Mouse (Mus musculus) right cerebral cortex, postnatal 36 days (tissue): Measurements from ENCODE around the gene Tns3.

ENCODE experiments used
- DNase-seq, 2 experiments: peaks; one replicate each; pipeline ENCODE4 v3.0.0; 2022; ENCODE audit warnings: low spot score in 2 of 2, mixed read lengths in 1 of 2

Gene Tns3

GRCm38 (mm10) chr11:8680650-8681049 lies 16.3 kb upstream of the Tns3 start:
- DNase-seq: no peak

- DNase-seq: no peak
These were observed 14.9 kb upstream of the Tns3 start for GRCm38 (mm10) chr11:8679221-8679620.

DNA sequence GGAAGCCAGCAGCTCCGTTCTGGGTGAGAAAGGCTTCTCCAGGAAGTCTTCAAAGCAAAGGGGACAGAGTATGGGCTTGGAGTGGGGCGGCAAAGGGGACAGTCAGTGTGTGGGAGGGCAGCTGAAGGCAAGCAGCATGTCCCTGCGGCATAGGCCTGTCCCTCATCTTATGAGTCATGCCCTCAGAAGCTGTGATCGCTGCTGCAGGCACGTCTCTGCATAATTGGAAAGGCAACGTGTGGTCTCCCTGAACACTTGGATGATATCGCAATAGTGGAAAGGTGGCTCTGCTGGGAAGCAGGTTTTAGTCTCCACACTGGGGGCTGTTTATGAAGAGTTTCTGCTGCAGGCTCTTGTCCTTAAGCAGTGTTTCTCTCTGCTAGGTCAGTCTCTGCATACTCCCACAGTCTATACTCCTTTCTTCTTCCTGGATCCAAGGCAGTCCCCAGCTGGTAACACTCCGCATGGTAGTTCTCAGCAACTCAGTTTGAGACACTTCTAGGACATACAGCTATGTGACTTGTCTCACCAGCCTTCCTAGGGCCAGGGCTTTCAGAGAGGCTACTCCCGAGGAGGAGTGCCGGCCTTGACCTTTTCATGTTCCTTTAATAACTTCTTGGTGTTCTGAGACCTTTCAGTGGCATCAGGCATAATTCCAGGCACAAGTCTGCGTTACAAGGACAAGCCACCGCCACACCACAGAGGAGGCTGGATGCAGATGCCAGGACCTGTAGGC lies 14.1 kb upstream of the Tns3 start:
- no peak for DNase-seq

GRCm38 (mm10) chr11:8675701-8676474 lies 11.6 kb upstream of the Tns3 start:
- DNase-seq: no peak

DNA sequence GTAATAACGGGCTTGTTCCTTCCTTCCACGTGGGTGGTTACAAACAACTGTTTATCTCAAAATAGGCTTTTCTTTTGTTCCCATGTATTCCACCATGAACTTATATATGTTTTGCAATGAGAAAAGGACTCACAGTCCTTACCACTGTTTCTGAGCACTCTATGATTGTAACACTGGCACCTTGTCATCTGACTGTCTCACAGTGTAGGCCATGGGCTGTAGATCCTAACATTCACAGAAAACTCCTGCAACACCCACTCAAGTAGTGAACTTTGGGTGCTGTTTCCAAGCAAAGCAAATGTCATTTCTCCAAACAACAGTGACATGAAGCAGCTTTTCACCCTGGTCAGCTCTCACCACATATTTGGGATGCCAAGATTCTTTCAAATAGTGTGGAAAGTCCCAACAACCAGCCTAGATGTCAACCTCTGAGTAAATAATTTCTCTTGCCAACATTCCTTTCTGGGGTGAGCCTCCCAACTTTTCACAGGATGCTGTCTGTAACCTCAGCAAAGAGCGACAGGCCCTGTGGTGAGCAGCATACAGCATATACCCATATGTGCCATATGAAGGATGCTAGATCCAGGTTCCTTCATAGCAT lies 10.3 kb upstream of the Tns3 start:
- no peak for DNase-seq

DNA sequence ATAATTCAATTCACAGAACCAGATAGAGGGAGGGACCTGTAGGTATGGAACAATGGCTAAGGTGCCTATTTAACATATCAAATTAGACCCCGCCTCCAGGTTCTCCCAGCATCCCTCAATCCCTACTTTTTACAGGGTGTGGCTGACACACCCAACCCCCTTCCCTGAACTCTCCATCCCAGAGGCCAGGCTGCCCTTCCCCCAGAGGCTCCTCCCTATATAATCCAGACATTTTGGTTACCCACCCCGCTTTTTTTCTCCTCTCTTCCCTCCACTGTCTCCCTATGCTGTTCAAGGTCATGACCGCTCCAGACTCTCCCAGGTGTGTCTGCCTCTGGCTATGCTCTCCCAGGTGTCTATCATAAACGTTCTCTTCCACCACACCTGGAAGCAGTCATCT lies 7.4 kb upstream of the Tns3 start:
- DNase-seq: no peak

DNA sequence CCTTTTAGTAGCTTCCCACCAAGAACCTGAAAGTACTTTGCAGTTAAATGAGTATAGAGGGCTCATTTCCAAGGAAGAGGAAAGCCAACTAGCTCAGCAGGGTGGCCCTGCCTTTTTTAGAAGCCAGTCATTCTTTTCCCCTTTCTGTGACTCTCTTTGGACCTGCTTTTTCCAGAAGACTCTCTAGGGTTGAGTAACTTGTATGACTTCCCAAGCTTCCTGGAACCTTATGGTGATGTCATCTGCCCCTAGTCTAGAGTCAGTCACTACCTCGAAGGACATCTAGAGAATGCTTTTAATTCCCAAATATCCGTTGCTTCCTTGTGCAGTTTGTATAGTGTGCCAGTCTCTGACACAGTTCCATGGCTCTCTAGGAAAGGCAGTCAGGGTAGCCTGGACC lies 4.8 kb upstream of the Tns3 start:
- DNase-seq: no peak

- no peak for DNase-seq
These were observed 462 bp upstream of the Tns3 start for GRCm38 (mm10) chr11:8664797-8665196.

- no peak for DNase-seq
These were observed 617 bp downstream of the Tns3 start for GRCm38 (mm10) chr11:8663444-8664392.

- no peak for DNase-seq
These were observed 1.5 kb downstream of the Tns3 start for GRCm38 (mm10) chr11:8662706-8663429.

DNA sequence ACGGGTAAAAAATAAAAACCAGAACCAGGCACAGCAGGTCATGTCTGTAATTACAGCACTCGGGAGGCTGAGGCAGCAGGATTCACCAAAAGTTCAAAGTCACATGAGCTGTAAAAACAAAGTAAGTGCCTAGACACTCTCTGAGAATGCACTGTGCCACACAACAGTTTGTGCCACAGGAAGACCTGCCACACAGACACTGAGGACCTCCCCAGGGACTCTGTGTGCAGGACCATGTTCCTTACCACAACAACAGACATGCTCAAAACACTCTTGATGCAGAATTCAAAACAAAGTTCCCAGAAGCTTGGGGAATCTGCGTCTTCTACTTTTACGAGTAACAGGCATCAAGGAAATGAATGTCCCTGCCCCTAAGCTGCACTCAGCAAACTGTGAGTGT lies 3.4 kb downstream of the Tns3 start:
- DNase-seq: no peak

DNA sequence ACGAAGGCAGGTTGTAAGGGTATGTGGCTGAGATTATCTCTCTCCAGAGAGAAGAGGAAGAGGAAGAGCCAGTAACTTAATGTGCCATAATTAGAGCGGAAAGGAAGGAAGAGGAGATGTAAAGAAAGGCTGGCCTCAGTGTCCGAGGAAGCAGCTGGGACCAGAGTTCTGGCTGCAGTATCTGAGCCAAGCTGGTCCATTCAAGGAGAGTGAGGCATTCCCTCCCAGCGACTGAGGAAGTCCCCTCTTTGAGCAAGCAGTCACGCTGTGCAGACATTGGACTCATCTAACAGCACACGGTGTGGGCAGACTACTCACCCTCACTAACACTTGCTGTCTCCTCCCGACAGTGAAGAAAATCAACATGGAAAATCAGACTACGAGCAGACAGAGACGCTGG lies 4.5 kb downstream of the Tns3 start:
- DNase-seq: no peak

DNA sequence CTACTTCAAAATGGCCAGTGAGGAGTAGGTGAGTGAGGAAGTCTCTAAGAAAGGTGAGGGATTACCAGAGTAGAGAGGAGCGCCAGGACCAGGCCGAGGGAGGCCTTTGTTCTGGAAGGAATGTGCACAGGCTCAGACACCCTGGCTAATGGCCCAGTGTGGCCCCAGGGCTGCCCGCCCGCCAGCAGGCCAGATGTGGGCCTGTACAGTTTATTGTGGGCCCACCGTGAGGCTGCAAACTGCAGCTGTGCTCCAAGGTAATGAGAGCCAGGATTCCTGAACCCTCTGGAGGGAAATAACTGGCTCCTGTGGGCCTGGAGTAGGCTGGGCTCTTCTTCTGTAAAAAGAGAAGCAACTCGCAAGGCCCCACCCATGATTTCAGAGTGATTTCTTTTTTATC lies 5.3 kb downstream of the Tns3 start:
- DNase-seq: no peak

DNA sequence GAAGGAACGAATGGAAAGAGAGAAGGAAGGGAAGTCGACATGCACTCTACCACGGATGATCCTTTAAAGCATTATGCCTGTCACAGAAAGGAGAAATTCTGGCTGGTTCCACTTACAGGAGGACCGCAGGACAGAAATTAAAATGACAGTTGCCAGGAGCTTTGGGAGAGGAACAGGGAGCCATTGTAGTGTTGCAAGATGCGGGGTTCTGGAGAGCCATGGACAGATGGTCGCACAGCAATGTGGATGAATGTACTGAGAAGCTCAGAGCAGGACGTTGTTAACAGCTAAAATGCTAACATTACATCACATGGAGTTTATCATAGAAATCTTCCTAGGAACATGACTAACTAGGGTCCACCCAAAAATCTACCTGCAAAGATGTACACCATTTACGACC lies 6.8 kb downstream of the Tns3 start:
- DNase-seq: no peak

DNA sequence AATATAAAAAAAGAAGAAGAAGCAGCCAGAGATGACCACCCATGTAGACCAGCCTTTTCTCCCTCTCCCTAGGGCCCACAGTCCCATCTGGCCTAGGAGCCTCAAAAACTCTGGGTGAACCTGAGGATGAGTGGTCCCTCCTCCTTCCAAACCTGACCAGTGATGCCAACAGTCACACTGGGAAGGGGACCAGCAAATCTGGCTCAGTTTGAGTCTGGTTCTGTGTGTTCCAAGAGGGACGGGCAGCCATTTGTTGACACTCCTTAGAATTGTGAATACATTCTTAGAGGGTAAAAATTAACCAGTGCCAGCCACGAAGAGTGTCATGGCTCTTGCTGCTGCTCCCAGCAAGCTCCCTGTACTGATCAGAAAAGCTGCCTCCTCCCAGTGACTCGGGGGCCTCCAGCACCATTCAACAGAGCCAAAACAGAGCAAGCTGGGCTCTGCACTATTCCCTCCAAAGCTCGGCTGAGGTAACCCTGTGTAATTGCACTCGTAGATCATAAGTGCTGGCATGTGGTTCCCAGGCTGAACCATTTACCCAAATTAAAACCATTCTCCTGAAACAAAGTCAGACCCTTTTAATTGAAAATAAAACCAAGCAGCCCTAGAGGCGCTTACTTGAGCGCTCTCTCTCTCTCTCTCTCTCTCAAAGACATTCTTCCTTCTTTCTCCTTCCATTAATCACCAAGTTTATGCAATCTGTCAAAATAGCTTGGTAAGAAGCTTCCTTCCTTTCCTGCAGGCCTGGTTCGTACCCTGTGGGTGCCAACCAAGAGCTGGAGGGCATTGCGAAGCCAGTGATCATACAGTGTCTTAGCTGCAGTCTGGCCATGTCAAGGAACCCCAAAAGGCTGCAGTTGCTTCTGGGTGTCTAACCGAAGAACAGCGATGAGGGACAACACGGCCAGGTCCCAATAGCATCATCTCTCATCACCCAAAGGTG lies 7.6 kb downstream of the Tns3 start:
- DNase-seq: no peak

GRCm38 (mm10) chr11:8653800-8654295 lies 10.5 kb downstream of the Tns3 start:
- DNase-seq: no peak

DNA sequence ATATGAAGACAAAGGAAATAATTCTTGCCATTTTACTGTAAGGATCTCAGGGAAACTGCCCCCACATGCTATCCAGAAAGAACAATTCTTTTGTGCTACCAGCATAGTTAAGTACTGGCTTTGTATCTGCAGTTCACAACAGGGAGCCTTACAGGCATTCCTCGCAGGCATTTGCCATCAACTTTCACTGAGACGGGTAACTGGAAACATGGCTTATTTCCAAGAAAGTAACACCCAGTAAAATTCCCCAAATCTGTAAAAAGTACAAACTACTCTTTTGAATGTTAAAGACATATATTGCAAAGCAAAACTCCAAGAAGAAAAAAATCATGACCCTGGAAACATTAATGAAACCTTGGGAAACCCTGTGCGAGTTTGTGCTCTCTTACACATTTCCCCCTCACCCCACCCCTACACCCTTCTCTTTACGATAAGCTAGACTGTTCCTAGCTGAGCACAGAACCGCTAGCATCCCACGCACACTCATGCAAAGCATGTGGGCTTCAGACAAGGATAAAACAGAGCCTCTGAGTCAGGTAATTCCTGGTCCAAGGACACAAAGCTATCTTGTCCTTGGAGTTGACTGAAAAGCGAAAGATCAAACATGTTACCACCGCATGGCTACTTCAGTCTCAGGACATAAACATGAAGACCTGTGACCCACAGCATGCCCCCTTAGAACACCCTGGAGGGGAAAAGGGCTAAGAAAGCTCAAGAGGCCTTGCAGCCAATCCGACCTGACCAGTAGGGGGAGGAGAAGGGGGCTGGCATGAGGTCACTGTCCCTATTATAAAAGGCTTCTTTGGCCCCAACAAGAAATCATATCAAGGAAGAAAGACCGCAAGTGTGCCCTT lies 11.3 kb downstream of the Tns3 start:
- peak in 1 of 2 experiments; percentile 63 for DNase-seq

DNA sequence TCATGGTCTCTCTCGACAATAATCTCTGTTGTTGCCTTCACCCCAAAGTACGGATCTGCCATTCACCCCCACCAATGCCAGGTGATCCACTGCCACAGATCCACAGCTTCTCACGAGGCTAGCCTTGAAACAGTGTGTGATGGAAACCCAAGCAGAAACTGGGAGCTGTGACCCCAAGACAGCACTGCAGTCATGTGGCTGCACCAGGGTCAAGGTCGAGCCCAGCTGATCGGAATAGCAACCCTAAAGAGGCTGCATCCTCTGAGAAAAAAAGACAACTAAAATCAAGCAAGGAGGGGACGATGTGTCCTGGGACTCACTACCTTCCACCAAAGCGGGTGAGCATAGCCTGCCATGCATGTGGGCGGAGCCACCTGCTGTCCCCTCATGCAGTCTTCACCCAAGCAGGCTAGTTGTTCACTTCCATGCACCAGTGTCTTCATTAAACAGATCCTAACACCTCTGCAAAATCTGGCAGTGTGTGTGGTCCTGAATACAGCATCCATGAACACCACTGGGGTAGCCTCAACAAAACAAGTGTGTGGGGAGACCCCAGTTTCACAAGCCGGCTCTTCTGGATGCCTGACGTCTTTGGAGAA lies 12.1 kb downstream of the Tns3 start:
- DNase-seq: no peak
